Mouse (Mus musculus): ENCODE data around the gene Mthfs. TPM values are rescaled to one million over a fixed set of nuclear protein-coding genes. Genes with fewer than 3 reads are reported as not detected.

Mthfs gene
- polyA plus RNA-seq, 1 experiment, result 8.1 TPM

DNA sequence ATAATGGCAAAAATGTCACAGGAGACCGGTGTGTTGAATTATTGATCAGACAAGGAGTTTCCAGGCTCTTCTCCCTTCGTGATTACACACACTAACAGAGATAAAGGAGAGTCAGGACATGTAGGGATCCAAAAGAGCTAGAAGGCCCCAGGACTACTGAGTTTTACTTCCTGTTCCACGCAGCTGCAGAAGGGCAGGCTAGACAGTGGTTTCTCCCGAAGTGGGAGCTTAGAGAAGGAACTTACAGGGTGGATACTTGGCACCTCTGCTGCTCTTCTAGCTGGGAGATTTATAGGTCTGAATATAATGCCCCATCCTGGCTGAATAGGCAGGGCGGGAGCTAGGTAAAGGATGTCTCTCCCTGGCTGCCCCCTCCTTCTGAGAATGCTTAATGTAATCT is 57.1 kb downstream of the Mthfs start:
- H3K27me3 ChIP-seq (ENCODE audit: control insufficient read depth, insufficient read depth, insufficient read length), result no peaks in the 10 kb centered on the region
- no peak overlapping the region for H3K4me3 ChIP-seq (ENCODE audit: insufficient read depth, poor library complexity, severe bottlenecking)
- H3K79me3 ChIP-seq (ENCODE audit: low read depth), result no peaks in the 10 kb centered on the region
- no peaks in the 10 kb centered on the region for H3K79me2 ChIP-seq (ENCODE audit: control insufficient read depth, insufficient read depth)
- TF ChIP-seq CTCF (IDR thresholded peaks at IDR 0.05; ENCODE audit: control insufficient read depth, insufficient read depth, insufficient read length) (no peak), USF1 (IDR thresholded peaks at IDR 0.05; ENCODE audit: low read depth) (no peak), MAX (IDR thresholded peaks at IDR 0.05) (no peak), FOSL1 (IDR thresholded peaks at IDR 0.05; ENCODE audit: insufficient read depth, low read length, poor library complexity, severe bottlenecking) (no peak), CEBPB (IDR thresholded peaks at IDR 0.05; ENCODE audit: low read depth) (no peak), MYOD1 (IDR thresholded peaks at IDR 0.05; ENCODE audit: control insufficient read depth, insufficient read length, low read depth) (no peak), MYOG (IDR thresholded peaks at IDR 0.05; ENCODE audit: control insufficient read depth, extremely low read depth, insufficient read length) (no peak)
- no peaks in the 10 kb centered on the region for H3K36me3 ChIP-seq (ENCODE audit: control insufficient read depth, insufficient read depth)
- H3ac ChIP-seq (ENCODE audit: control insufficient read depth, insufficient read length, low read depth), result no peak overlapping the region

GRCm38 (mm10) chr9:89270376-89270775 is 59.9 kb downstream of the Mthfs start:
- no peak for TF ChIP-seq CEBPB (IDR thresholded peaks at IDR 0.05; ENCODE audit: low read depth)
- TF ChIP-seq MYOG (IDR thresholded peaks at IDR 0.05; ENCODE audit: control insufficient read depth, extremely low read depth, insufficient read length), result no peak
- no peaks in the 10 kb centered on the region for H3K79me3 ChIP-seq (ENCODE audit: low read depth)
- no peaks in the 10 kb centered on the region for H3K36me3 ChIP-seq (ENCODE audit: control insufficient read depth, insufficient read depth)
- H3K27me3 ChIP-seq (ENCODE audit: control insufficient read depth, insufficient read depth, insufficient read length), result no peaks in the 10 kb centered on the region
- no peak overlapping the region for H3ac ChIP-seq (ENCODE audit: control insufficient read depth, insufficient read length, low read depth)
- no peaks in the 10 kb centered on the region for H3K79me2 ChIP-seq (ENCODE audit: control insufficient read depth, insufficient read depth)
- H3K4me3 ChIP-seq (ENCODE audit: insufficient read depth, poor library complexity, severe bottlenecking), result no peak overlapping the region

- no peak for TF ChIP-seq MAX (IDR thresholded peaks at IDR 0.05)
- TF ChIP-seq FOSL1 (IDR thresholded peaks at IDR 0.05; ENCODE audit: insufficient read depth, low read length, poor library complexity, severe bottlenecking), result no peak
- TF ChIP-seq MYOG (IDR thresholded peaks at IDR 0.05; ENCODE audit: control insufficient read depth, extremely low read depth, insufficient read length), result no peak
- TF ChIP-seq USF1 (IDR thresholded peaks at IDR 0.05; ENCODE audit: low read depth), result no peak
- no peak for TF ChIP-seq MYOD1 (IDR thresholded peaks at IDR 0.05; ENCODE audit: control insufficient read depth, insufficient read length, low read depth)
- no peak for TF ChIP-seq CEBPB (IDR thresholded peaks at IDR 0.05; ENCODE audit: low read depth)
- no peak for TF ChIP-seq CTCF (IDR thresholded peaks at IDR 0.05; ENCODE audit: control insufficient read depth, insufficient read depth, insufficient read length)
- Histone ChIP-seq H3K27me3 (ENCODE audit: control insufficient read depth, insufficient read depth, insufficient read length) (no peaks in the 10 kb centered on the region), H3ac (ENCODE audit: control insufficient read depth, insufficient read length, low read depth) (no peak overlapping the region), H3K79me2 (ENCODE audit: control insufficient read depth, insufficient read depth) (no peaks in the 10 kb centered on the region), H3K4me3 (ENCODE audit: insufficient read depth, poor library complexity, severe bottlenecking) (no peak overlapping the region), H3K36me3 (ENCODE audit: control insufficient read depth, insufficient read depth) (no peaks in the 10 kb centered on the region), H3K79me3 (ENCODE audit: low read depth) (no peaks in the 10 kb centered on the region)
Observed at GRCm38 (mm10) chr9:89273766-89274165, 63.3 kb downstream of the Mthfs start.

- Histone ChIP-seq H3K79me2 (ENCODE audit: control insufficient read depth, insufficient read depth) (no peaks in the 10 kb centered on the region), H3K4me3 (ENCODE audit: insufficient read depth, poor library complexity, severe bottlenecking) (no peak overlapping the region), H3K27me3 (ENCODE audit: control insufficient read depth, insufficient read depth, insufficient read length) (no peaks in the 10 kb centered on the region), H3K79me3 (ENCODE audit: low read depth) (no peaks in the 10 kb centered on the region), H3K36me3 (ENCODE audit: control insufficient read depth, insufficient read depth) (no peaks in the 10 kb centered on the region), H3ac (ENCODE audit: control insufficient read depth, insufficient read length, low read depth) (no peak overlapping the region)
- TF ChIP-seq CTCF (IDR thresholded peaks at IDR 0.05; ENCODE audit: control insufficient read depth, insufficient read depth, insufficient read length), result no peak
- TF ChIP-seq FOSL1 (IDR thresholded peaks at IDR 0.05; ENCODE audit: insufficient read depth, low read length, poor library complexity, severe bottlenecking), result no peak
- no peak for TF ChIP-seq USF1 (IDR thresholded peaks at IDR 0.05; ENCODE audit: low read depth)
- TF ChIP-seq CEBPB (IDR thresholded peaks at IDR 0.05; ENCODE audit: low read depth), result no peak
- TF ChIP-seq MYOG (IDR thresholded peaks at IDR 0.05; ENCODE audit: control insufficient read depth, extremely low read depth, insufficient read length), result no peak
- no peak for TF ChIP-seq MAX (IDR thresholded peaks at IDR 0.05)
- no peak for TF ChIP-seq MYOD1 (IDR thresholded peaks at IDR 0.05; ENCODE audit: control insufficient read depth, insufficient read length, low read depth)
Observed at GRCm38 (mm10) chr9:89278207-89278606, 67.7 kb downstream of the Mthfs start.

- H3K36me3 ChIP-seq (ENCODE audit: control insufficient read depth, insufficient read depth), result no peaks in the 10 kb centered on the region
- no peaks in the 10 kb centered on the region for H3K79me2 ChIP-seq (ENCODE audit: control insufficient read depth, insufficient read depth)
- no peak for TF ChIP-seq USF1 (IDR thresholded peaks at IDR 0.05; ENCODE audit: low read depth)
- no peak for TF ChIP-seq MYOD1 (IDR thresholded peaks at IDR 0.05; ENCODE audit: control insufficient read depth, insufficient read length, low read depth)
- TF ChIP-seq CTCF (IDR thresholded peaks at IDR 0.05; ENCODE audit: control insufficient read depth, insufficient read depth, insufficient read length), result no peak
- no peak for TF ChIP-seq MYOG (IDR thresholded peaks at IDR 0.05; ENCODE audit: control insufficient read depth, extremely low read depth, insufficient read length)
- TF ChIP-seq CEBPB (IDR thresholded peaks at IDR 0.05; ENCODE audit: low read depth), result no peak
- no peak for TF ChIP-seq FOSL1 (IDR thresholded peaks at IDR 0.05; ENCODE audit: insufficient read depth, low read length, poor library complexity, severe bottlenecking)
- no peak for TF ChIP-seq MAX (IDR thresholded peaks at IDR 0.05)
- no peak overlapping the region for H3K4me3 ChIP-seq (ENCODE audit: insufficient read depth, poor library complexity, severe bottlenecking)
- H3K79me3 ChIP-seq (ENCODE audit: low read depth), result no peaks in the 10 kb centered on the region
- no peaks in the 10 kb centered on the region for H3K27me3 ChIP-seq (ENCODE audit: control insufficient read depth, insufficient read depth, insufficient read length)
- H3ac ChIP-seq (ENCODE audit: control insufficient read depth, insufficient read length, low read depth), result no peak overlapping the region
Observed at GRCm38 (mm10) chr9:89282374-89283068, 72.0 kb downstream of the Mthfs start.

- Histone ChIP-seq H3K36me3 (ENCODE audit: control insufficient read depth, insufficient read depth) (no peaks in the 10 kb centered on the region), H3ac (ENCODE audit: control insufficient read depth, insufficient read length, low read depth) (no peak overlapping the region), H3K4me3 (ENCODE audit: insufficient read depth, poor library complexity, severe bottlenecking) (no peak overlapping the region), H3K27me3 (ENCODE audit: control insufficient read depth, insufficient read depth, insufficient read length) (no peaks in the 10 kb centered on the region), H3K79me3 (ENCODE audit: low read depth) (no peaks in the 10 kb centered on the region), H3K79me2 (ENCODE audit: control insufficient read depth, insufficient read depth) (no peaks in the 10 kb centered on the region)
- TF ChIP-seq MYOD1 (IDR thresholded peaks at IDR 0.05; ENCODE audit: control insufficient read depth, insufficient read length, low read depth) (no peak), FOSL1 (IDR thresholded peaks at IDR 0.05; ENCODE audit: insufficient read depth, low read length, poor library complexity, severe bottlenecking) (no peak), CTCF (IDR thresholded peaks at IDR 0.05; ENCODE audit: control insufficient read depth, insufficient read depth, insufficient read length) (no peak), CEBPB (IDR thresholded peaks at IDR 0.05; ENCODE audit: low read depth) (no peak), MAX (IDR thresholded peaks at IDR 0.05) (no peak), MYOG (IDR thresholded peaks at IDR 0.05; ENCODE audit: control insufficient read depth, extremely low read depth, insufficient read length) (no peak)
Observed at GRCm38 (mm10) chr9:89288037-89288436, 77.6 kb downstream of the Mthfs start.
